Mouse (Mus musculus) heart, adult 8-10 months (tissue): ENCODE measurements at regions not wholly inside any gene's neighbourhood (a gene's known extent, or its start where the extent isn't known, plus 50 kb on each side); places are given as distances from the start of the nearest gene placed in this dataset.

ENCODE experiments used
- DNase-seq: peaks from one replicate; pipeline ENCODE4 v3.0.0; 2022; ENCODE audit warnings: low spot score

- DNase-seq = no peak
Measured at GRCm38 (mm10) chr4:9132982-9133625, 894.3 kb upstream of the Car8 start.

- DNase-seq = no peak
Measured at GRCm38 (mm10) chr4:9132356-9132755, 893.5 kb upstream of the Car8 start.

- DNase-seq = no peak
Measured at GRCm38 (mm10) chr4:9131610-9132009, 892.8 kb upstream of the Car8 start.

- DNase-seq = no peak
Measured at GRCm38 (mm10) chr4:9125236-9125963, 886.6 kb upstream of the Car8 start.

GRCm38 (mm10) chr4:9124586-9125232 is 885.9 kb upstream of the Car8 start:
- DNase-seq = no peak

GRCm38 (mm10) chr4:9124109-9124508 is 885.3 kb upstream of the Car8 start:
- DNase-seq = no peak

- DNase-seq = no peak
Measured at GRCm38 (mm10) chr4:9123396-9124031, 884.7 kb upstream of the Car8 start.

- DNase-seq = no peak
Measured at GRCm38 (mm10) chr4:9122639-9123286, 883.9 kb upstream of the Car8 start.

- DNase-seq = no peak
Measured at GRCm38 (mm10) chr4:9116955-9117647, 878.3 kb upstream of the Car8 start.

GRCm38 (mm10) chr4:9115874-9116273 is 877.0 kb upstream of the Car8 start:
- no peak for DNase-seq

- DNase-seq = no peak
Measured at GRCm38 (mm10) chr4:9113982-9114381, 875.1 kb upstream of the Car8 start.

- DNase-seq = no peak
Measured at GRCm38 (mm10) chr4:9110355-9110754, 871.5 kb upstream of the Car8 start.

- no peak for DNase-seq
Measured at GRCm38 (mm10) chr4:9107295-9107694, 868.5 kb upstream of the Car8 start.

GRCm38 (mm10) chr4:9106778-9107177 is 867.9 kb upstream of the Car8 start:
- no peak for DNase-seq

GRCm38 (mm10) chr4:9104657-9105056 is 865.8 kb upstream of the Car8 start:
- DNase-seq = no peak

- DNase-seq = no peak
Measured at GRCm38 (mm10) chr4:9103958-9104357, 865.1 kb upstream of the Car8 start.

- DNase-seq = peak; percentile 78
Measured at GRCm38 (mm10) chr4:9096809-9097700, 858.2 kb upstream of the Car8 start.

GRCm38 (mm10) chr4:9096274-9096673 is 857.4 kb upstream of the Car8 start:
- no peak for DNase-seq

- DNase-seq = no peak
Measured at GRCm38 (mm10) chr4:9095646-9096045, 856.8 kb upstream of the Car8 start.

GRCm38 (mm10) chr4:9094522-9094921 is 855.7 kb upstream of the Car8 start:
- no peak for DNase-seq
